Mouse (Mus musculus) c-Kit-positive CD71-positive TER-119-negative erythroid progenitor cells, embryonic 14.5 days (primary cell): ENCODE results near the gene Lingo1.
A peak's percentile ranks its signal among the peaks of the same experiment; 100 is the strongest.

ENCODE experiments used
- DNase-seq: peaks from one replicate; pipeline ENCODE4 v3.0.0-alpha.2; 2013; ENCODE audit warnings: low read depth

Lingo1 gene

DNA sequence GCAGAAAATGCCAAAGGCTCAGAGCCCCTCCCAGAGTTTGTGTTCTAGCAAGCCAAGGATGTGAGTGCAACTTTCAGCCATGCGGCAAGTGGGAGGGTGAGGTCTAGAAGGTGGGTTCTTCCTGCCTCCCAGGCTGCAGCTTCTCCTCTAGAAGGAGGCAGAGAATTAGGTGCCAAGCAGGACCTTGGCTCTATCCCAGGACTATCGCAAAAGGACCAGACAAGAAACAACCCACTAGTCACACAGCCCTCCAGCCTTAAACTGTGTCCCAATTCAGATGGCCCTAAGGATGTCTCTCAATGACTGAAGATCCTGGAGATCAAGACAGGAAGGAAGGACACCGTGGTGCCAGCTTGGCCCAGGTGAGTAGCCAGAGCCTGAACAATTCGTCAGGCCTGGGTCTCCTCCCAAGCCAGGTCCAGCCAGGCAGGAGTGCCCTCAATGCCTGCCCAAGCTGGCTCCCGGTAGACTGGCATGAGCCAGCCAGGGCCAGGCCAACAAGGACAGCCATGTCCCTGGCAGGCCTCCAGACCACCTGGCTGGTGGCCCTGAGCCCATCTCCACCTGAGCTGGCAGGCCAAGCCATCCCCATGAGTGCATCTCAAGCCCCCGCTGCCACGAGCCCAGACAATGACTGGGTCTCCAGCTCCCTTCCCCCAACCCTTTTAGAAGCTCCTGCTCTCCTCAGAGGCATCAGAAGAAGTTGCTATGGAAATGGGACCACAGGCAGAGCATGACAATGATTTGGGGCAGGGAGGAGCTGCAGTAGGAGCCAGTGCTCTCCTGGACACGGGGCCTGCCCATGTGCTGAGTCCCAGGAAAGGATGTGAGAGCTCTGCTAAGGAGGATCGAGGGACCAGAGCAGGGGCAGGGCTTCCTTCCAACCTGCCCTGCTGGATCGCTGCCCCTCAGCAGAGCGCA, 19.1 kb downstream of the Lingo1 start:
- DNase-seq: no peak

- DNase-seq: no peak
Measured at GRCm38 (mm10) chr9:56775161-56775934, 20.9 kb downstream of the Lingo1 start.

- peak; percentile 5 for DNase-seq
Measured at GRCm38 (mm10) chr9:56774231-56774630, 22.0 kb downstream of the Lingo1 start.

DNA sequence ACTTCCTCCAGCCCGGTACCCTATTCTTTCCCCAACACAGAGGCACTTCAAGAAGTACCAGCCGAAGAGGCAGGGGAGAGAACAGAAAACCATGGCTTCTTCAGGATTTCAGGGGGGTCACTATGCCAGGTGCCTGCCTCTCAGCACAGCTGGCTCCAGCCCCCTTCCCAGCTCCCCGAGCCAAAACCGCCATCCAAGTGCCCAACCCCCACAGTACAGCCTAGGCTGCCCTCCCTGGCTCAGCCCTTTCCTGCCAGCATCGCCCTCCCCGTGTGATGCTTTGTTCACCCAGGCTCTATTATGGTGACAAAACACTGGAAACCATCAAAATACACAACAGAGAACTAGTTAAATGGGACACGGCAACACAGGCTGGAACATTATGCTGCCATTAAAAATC, 22.6 kb downstream of the Lingo1 start:
- DNase-seq: no peak

- no peak for DNase-seq
Measured at GRCm38 (mm10) chr9:56767653-56768136, 28.6 kb downstream of the Lingo1 start.

DNA sequence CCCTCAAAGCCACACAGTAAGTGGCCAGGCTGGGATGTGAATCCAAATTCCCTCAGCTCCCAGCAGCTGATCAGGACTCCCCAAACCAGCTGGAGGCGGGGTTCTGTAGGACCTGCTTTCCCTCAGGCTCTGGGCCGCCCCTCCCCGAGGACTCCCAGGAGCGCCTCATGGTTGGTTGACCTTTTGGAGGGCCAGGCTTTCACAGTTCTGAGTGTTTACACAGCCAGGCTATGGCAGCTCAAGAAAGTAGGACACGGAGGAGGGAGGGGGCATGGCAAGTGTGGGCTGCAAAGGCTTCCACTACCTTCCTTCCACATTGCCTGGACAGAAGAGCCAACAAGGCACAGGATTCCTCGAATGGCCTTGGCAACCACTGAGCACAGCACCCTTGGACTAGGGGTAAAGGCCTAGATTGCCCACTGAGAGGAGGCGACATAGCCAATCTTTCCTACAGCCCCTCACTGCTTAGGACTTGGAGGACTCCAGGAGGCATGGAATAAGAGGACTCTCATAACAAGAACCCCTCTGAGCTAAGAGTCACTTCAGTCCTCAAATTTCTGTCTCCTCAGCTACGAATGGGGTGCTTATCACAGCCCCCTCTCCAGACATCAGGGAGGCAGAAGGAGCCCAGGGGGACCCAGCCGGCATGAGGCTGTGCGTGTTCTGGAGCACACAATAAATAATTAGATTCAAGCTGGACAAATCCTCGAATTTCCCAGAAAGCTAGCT, 29.5 kb downstream of the Lingo1 start:
- no peak for DNase-seq

- no peak for DNase-seq
Measured at GRCm38 (mm10) chr9:56762106-56762562, 34.1 kb downstream of the Lingo1 start.

DNA sequence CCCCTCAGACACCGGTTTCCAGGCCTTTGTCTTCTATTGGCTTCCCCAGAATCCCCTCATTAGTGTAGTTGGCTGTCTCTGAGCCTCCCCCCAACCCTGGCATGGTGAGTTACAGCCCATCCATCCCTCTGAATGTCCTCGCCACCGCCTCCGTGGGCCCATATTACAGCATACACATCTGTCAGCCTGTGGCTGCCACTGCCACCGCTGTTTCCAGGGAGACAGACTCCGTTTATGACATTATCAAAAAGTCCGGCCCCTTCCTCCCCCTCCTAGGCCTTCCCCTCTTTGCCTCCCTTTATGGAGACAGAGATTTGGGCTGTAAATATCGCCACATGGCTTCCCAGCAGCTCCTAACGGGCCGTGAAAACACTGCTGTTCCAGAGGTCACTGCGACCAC, 38.5 kb downstream of the Lingo1 start:
- DNase-seq: no peak

- no peak for DNase-seq
Measured at GRCm38 (mm10) chr9:56755119-56755518, 41.1 kb downstream of the Lingo1 start.

- DNase-seq: no peak
Measured at GRCm38 (mm10) chr9:56753386-56753785, 42.9 kb downstream of the Lingo1 start.

DNA sequence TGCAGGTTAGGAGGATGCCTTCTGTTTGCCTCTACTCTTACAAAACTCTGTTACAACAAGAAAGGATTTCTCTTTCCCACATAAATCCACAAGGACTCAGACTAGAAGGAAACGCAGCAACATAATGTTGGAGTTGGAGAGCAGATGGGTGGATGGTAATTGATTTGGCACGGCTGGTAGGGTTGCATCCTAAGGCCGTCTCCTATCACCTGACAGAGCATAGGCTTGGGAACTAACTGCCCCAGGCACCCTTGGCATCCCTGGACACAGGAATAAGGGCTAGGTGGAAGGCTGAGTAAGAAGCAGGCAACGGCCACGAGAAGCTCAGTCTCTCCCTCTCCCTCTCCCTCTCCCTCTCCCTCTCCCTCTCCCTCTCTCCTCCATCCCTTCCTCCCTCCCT, 48.2 kb downstream of the Lingo1 start:
- DNase-seq: no peak

GRCm38 (mm10) chr9:56746926-56747294, 49.4 kb downstream of the Lingo1 start:
- DNase-seq: no peak

DNA sequence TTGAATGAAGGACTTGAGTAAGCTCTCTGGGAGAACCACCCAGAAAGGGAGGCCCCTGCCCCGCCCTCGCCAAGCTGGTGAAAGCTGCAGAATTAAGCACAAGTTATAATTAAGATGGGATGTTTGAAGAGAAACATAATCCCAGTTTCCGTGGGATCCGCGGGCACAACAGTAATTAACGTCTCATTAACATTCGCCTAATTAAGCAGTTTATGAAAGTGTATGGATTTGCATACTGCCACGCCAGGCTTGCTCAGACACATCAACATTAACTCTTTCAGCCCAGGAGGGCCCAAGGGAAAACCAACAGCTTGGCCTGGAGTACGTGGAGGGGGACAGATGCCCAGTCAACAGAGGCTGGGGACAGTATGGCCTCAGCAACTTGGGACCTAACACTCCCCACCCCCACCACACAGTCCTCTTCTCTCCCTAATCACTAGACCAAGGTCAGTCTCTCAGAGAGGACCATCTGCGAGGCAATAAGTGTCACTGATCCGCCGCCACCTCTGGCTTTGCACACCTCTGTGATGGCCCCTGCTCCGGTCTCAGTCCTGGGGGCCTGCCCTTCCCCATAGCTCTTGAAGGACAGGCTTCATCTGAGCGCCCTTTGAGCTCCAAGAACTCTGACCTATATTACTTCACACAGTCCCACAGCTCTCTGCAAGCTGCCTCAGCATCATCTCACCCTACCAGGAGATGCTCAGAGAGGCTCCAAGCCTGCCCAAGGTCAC, 49.9 kb downstream of the Lingo1 start:
- no peak for DNase-seq

DNA sequence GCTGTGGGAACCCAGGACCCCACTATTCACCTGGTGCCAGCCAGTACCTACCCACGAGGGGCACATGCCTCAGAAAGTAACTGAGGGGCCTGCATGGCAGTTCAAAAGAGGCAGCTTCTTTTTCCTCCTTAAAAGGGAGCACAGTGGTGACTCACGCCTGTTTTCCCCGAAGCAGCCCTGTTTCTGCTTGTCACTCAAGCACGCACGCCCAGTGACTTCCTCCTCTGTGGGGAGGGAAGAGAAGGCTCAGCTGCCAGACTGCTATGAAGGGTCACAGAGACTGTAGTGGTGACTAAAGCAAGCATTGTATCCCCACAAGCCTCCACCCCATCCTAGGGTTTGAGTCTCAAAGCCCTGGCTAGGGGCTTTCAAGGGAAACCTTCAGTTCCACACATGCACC, 51.9 kb downstream of the Lingo1 start:
- DNase-seq: no peak

DNA sequence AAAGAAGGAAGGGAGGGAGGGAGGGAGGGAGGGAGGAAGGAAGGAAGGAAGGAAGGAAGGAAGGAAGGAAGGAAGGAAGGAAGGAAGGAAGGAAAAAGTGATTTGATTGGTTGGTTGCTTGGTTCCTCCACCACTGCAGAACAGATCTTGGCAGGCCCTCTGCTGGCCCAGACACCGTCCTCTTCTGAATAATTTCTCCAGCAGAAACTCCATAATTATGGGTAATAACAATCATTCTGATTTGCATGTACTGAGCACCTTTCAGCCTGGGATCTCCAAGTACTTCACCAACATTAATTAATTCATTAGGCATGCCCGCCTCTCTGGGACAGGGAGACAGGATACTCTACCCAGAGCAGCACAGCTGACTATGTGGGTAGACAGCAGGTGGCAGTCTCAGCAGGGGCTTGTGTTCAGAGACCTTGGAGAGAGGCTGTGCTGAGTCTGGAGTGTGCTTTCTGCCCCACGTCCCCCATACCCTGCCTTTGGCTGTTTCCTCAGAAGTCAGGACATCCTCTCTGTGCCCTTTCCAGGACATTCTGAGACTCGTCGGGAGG, 57.0 kb downstream of the Lingo1 start:
- DNase-seq: no peak

DNA sequence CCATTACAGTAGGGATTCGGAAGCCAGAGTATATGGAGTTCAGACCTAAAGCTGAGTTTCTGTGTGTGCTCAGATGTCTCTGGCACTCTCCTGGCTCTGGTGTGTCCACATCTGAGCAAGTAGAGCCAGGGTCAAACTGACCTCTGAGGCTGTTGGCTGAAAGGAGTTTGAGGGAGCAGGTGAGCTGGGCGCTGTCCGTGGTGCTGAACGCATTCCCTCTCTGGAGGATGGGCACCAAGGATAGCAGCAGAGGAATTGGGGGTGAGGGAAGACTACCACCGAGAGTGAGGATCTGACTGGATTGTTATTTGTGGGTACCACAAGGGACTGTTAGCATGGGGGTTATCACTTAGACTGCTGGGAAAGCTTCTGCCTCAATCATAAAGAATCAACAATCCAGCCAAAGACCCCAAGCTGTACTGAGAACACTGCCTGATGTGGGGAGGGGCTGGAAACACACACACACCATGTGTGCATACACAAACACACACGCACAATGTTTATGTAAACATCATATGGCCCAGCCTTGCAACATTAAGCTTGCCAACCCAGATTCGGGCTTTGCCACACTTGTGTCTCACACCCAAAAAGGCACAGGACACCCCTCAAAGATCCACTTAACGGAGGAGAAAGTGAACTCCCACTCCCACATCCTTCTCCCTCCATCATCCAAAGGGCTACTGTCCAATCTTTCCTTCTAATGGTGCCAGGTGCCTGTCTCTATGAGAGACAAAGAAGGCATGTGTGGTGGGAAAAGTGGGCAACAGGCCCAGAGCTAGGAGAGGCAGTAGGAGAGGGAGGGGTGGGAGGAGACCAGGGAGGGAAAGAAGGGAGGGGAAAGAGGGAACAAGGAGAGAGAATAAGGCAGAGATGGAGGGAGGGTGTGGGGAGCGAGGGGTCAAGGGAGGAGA, 57.8 kb downstream of the Lingo1 start:
- peak; percentile 13 for DNase-seq

DNA sequence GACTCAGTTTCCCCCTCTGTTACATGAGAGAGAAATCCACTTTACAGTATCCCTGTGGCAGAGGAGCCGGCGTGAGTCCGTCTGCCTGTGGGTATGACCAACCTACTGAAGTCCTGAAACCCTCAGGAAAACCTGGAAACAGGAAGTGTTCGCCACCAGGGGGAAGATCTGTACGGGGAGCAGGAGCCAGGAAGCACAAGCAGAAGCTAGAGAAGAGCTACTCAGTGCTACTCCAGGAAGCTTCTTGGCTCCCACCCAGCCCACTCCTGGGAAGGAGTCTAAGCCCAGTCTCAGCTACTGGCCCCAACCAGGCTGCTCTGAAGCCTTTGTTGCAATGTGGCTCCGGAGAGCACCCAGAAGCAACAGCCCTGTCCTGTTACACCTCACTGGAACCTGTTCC, 61.9 kb downstream of the Lingo1 start:
- DNase-seq: no peak

DNA sequence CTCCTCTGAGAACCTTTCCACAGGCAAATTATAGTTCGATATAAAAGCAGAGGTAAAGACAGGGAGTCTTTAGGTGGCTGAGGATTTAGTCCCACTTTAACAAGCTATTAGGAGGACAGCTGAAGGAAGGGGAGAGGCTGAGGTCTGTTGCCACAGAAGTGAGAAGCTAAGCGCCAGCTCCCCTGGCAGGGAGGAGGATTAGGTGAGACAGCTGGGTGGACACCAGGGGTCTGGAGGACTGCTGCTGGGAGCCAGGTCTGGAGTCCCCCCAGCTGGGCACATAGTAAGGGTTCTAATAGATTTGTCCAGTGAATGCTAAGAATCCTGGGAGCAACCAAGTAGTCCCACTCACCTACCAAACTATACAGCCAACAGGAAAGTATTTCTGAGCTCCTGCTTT, 65.3 kb downstream of the Lingo1 start:
- no peak for DNase-seq

DNA sequence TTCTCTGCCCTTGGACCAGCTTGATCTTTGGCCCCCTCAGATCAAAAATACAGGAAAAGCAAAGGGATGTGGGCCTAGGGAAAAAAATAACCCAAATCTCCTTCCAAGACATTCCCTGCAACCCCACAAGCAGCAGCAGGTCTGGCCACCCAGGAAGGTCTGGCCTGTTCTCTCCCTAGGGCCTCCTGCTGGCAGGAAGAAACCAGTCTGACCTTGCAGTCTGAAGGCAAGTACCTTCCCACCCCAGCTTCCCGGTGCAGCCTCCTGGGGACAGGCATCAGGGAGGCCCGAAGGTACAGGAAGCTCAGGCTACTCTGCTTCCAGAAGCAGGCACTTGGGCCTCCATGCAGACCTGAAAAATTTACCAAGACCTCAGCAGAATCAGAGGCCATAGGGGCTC, 67.1 kb downstream of the Lingo1 start:
- no peak for DNase-seq
